Mouse (Mus musculus): ENCODE measurements around the gene Shisa5.
A peak's percentile ranks its signal among the peaks of the same experiment; 100 is the strongest.

Gene Shisa5

GRCm38 (mm10) chr9:109053851-109054250, 15.5 kb downstream of the Shisa5 start:
- DNase-seq (ENCODE audit: low read depth, low spot score), result no peak

- DNase-seq (ENCODE audit: low read depth, low spot score), result no peak
Measured at GRCm38 (mm10) chr9:109054712-109055111, 16.3 kb downstream of the Shisa5 start.

DNA sequence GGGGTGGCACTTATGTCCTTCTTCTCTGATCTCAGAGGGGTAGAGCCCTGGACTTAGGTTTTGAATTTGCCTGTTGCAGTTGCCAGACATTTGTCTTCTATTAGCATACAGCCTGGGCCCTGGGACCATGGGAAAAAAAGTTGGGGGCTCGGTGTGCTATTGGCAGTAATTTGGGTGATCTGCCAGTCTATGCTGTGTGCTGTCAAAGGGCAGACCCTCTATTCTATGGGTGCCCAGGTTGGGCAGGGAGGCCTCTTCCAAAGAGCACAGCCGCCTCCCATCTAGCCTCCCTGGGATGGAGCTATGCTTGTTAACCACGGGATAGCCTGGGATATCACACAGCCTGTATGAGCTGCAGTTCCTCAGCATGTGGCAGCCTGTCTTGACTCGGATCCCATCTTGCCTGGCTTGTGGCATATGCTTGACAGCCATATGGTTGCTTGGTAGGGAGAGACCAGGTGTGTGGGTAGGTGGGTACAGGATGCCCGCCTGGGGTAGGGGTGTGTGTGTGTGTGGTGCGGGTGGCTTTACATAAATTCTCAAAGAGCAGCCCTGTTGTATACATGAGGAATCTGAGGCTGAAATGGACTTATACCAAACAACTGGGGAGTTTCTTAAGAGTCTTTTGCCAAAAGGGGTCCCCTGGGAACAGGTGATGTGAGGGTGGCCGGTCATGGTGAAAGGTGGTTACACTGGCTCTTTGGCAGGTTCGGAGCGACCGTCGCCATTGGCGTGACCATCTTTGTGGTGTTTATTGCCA, 17.1 kb downstream of the Shisa5 start:
- no peak for DNase-seq (ENCODE audit: low read depth, low spot score)

- DNase-seq (ENCODE audit: low read depth, low spot score), result no peak
Measured at GRCm38 (mm10) chr9:109056081-109056690, 17.8 kb downstream of the Shisa5 start.

GRCm38 (mm10) chr9:109056916-109057315, 18.6 kb downstream of the Shisa5 start:
- no peak for DNase-seq (ENCODE audit: low read depth, low spot score)

DNA sequence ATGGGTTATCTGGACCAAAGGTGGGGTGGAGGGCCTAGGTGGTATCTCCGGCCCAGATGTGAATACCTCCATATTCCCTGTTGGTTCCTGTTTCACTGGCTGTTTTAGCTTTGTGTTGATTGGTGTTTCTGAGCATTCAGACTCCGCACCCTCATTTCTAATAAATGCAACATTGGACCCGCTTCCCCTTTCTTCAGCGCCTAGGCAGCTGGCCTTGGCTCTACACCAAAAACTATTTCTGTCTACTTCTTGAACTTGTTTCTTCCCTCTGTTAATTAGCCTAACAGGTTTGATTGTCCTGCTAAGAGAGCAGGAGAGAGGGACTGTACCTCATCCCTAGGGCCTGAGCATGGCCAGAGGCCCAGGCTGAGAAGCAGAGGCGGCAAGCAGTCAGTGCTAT, 19.2 kb downstream of the Shisa5 start:
- no peak for DNase-seq (ENCODE audit: low read depth, low spot score)

DNA sequence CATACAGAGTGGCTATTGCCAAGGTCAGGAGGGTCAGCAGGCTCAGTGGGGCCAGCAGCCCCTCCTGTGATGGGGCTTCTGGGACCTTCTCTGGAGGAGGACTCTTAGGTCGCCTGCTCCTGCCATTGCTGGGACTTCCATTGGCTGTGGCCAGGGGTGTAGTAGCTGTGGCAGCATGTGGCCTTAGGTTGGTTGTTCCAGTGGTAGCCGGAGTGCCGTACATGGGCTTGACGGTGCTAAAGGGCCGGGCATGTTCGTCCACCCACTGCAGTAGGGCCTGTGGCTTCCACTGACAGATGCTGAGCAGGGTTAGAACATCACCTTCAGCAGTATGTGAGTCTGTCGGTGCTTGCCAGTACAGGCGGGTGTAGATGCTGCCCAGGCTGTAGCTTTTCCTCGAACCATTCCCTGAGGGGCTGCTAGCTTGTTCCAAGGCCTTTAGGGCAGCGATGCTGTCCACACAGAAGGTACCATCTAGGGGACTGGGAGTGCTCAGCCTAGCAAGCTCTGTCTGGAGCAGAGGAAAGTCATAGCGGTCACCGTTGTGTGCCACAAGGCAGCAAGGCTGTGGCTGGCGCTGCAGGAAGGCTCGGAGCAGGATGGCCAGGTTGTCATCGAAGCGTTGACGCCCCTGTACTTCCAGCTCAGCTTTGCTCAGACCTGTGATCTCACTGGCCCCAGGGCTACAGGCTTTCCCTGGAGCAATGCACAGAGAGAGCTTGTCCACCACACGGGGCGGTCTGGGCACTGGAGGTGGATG, 19.8 kb downstream of the Shisa5 start:
- DNase-seq (ENCODE audit: low read depth, low spot score), result no peak

GRCm38 (mm10) chr9:109059136-109059903, 21.0 kb downstream of the Shisa5 start, which contains the start of gene Trex1:
Trex1 (minus strand) TSS chr9:109059734.
- DNase-seq (ENCODE audit: low read depth, low spot score), result no peak

DNA sequence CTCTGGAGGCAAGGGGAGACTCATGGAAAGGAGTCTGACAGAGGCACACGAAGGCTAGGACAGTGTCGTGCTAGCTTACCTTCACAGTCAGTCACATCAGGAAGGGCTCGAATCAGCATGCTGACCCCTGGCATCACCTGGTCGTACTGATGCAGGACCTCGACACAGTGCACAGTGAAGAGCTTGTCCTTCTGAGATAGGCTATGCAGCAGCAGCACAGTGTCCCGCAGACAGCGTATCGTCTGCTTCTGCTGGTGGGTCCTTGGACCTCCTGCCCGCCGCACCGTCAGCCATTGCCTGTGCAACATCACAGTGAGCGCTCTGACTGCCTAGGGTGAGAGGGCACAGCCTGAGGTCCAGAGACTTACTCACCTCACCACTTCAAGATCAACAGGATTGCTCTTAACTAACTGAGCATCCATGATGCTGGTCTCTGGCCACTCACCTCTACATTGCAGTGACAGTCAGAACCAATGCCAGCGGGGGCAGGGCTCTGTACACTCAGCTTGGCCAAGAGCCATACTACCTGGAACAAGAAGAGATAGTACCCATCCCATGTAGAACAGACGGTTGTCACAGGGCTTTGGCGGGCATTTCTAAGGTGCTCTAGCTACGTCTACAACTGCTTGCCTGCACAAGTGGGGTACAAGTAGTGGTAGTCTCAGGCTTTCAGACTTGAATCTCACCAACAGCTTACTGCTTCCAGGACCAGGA, 22.0 kb downstream of the Shisa5 start:
- no peak for DNase-seq (ENCODE audit: low read depth, low spot score)

DNA sequence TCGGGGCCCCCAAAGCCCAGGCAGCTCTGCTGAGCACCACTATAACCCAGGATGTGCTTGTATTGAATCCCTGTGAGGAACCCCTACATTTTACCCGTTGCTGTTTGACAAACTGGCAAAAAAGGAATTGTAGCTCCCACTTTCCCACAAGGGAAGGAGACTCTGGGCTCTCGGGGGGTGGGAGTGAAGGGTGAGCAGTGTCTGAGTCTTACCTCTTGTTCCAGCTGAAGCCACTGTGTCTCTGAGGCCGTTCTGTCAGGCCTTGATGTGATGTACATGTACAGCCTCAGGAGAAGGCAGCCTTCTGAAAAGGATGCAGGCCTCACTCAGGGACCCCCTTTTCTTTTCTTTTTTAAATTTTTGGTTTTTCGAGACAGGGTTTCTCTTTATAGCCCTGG, 22.5 kb downstream of the Shisa5 start:
- DNase-seq (ENCODE audit: low read depth, low spot score), result no peak

DNA sequence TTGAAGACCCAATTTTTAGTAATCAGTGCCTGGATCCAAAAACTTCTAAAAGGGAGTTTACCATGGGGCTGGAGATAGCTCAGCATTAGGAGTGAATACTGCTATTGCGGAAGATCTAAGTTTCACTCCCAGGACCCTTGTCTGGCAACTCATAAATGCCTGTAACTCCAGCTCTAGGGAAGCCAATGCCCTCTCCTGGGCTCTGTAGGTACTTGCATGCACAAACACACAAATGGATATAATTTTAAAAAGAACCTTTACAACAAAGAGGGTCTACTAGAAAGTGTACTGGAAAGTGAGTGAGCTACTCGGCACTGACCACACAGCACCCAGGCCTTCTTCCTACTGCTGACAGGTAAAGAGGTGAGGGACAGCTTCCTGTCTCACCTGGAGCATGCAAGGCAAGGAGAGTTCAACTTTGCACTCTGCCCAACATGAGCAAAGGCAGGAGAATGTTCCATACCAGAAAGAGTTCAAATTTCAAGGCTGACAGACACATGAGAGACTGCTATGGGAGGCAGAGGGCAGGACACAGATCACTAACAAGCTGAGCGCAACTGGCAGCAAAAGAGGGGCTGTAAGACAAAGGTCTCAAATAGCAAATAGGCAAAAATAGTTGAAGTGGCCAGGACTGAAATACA, 29.9 kb downstream of the Shisa5 start:
- DNase-seq (ENCODE audit: low read depth, low spot score), result no peak

DNA sequence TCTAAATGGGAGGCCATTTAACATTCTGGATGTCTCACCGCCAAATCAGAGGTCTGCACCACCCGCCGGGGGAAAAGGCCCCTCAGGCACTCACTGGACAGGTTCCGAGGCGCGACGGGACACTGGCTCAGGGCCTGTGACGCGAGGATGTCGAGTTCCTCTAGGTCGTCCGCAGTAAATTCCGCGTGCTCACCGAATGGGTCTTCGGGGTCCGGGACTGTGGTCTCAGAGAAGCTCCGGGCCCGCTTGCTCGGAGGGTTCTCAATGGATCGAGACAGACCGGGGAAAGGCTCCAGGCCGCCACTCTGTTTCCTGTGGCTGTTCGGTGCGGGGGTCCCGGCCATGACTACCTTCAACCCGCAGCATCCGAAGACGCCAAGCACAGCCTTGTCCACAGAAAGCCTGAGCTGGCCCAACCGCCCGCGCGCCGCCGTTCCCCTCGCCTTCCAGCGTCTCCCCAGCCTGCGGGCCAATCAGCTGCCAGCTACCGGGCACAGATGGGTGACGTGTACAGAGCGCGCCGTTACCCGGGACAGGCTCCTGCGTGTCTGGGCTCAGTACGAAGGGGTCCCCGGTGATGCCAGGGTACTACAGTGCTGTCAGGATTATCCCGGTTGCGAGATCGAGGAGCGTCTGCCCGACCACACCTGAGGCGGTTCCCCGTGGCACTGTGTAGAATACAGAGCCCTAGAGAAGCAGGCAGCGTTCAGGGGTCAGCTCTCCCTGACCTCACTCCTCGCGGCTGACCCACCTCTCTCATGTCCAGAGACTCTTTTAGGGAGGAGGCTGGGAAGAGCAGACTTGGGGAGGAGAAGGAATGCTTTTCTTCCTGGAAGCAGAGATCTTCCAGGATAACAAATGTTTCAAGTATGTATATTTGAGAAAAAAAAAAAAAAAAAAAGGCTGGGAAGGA, 35.6 kb downstream of the Shisa5 start, which contains the start of gene Atrip:
Gene Atrip, minus strand, starts transcription at position 464 of the 913 bp plus-strand sequence.
- DNase-seq (ENCODE audit: low read depth, low spot score), result peak; percentile 83

DNA sequence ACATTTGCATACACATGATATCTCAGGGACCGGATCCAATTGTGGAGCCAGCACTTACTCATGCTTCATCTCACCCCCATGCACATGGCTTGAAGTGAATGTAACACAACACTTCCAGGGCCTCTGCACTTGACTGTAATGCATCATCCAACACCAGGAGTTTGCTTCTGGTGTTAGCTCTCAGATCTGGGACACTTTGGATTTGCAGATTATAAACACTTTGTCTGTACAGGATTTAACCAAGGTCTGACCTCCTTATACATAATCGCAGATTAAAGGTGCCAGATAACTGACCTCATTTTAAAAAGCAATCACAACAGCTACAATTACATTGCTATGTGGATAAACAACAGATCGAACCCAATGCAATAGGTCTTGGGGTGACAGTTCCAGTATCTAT, 42.2 kb downstream of the Shisa5 start:
- DNase-seq (ENCODE audit: low read depth, low spot score), result no peak

GRCm38 (mm10) chr9:109081749-109082123, 43.4 kb downstream of the Shisa5 start:
- DNase-seq (ENCODE audit: low read depth, low spot score), result no peak

GRCm38 (mm10) chr9:109082124-109082800, 43.9 kb downstream of the Shisa5 start, which contains the start of the genes Ccdc51 and Tma7:
Ccdc51 (plus strand) TSS chr9:109082493.
Tma7 (minus strand) TSS chr9:109082587.
- peak; percentile 74 for DNase-seq (ENCODE audit: low read depth, low spot score)

DNA sequence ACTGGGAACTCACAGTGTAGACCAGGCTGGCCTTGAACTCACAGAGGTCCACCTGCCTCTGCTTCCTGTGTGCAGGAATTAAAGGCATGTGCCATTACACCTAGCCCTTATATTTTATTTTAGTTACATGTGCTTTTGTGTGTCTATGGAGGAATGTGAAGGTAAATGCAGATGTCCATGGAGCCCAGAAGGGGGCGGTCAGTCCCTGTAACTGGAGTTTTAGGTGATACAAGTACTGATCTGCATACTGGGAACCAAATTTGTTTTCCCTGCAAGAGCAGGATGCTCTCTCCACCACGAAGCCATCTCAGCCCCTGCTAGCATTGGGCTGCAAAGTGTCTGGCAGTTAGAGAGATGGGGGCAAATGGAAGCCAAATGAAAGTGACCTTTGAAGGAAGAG, 46.6 kb downstream of the Shisa5 start:
- DNase-seq (ENCODE audit: low read depth, low spot score), result no peak

DNA sequence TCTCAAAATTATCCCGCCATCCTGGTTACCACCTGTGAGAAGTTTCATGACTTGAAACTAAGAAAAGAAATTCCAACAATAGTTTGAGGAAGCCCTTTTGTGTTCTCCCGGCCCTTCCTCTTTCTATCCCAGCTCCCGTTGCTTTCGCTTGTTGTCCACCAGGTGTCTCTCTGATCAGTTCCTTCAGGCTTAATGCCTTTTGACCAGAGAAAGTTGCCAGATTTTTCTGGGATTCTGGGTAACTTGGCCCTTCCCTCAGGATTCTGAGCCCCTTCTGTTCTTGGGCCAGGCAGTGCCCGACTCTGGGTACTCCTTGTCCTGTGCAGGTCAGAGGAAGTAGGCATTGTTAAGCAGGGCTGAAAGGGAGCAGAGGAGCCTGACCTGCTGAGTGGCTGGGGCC, 49.6 kb downstream of the Shisa5 start:
- no peak for DNase-seq (ENCODE audit: low read depth, low spot score)

- DNase-seq (ENCODE audit: low read depth, low spot score), result no peak
Measured at GRCm38 (mm10) chr9:109090446-109090845, 52.1 kb downstream of the Shisa5 start.

- DNase-seq (ENCODE audit: low read depth, low spot score), result no peak
Measured at GRCm38 (mm10) chr9:109091802-109092201, 53.4 kb downstream of the Shisa5 start.
